Mouse (Mus musculus): ENCODE measurements at regions not wholly inside any gene's neighbourhood (a gene's known extent, or its start where the extent isn't known, plus 50 kb on each side); places are given as distances from the start of the nearest gene placed in this dataset.

GRCm38 (mm10) chr12:15731261-15731660 is 85.5 kb downstream of the Trib2 start:
- TF ChIP-seq EP300 (IDR thresholded peaks at IDR 0.05; ENCODE audit: low read depth) (no peak), CTCF (IDR thresholded peaks at IDR 0.05; ENCODE audit: low read depth) (no peak)

Data from liver, embryonic 14.5 days (tissue).